Mouse (Mus musculus): Measurements from ENCODE around the gene Max. TPM values are rescaled to one million over a fixed set of nuclear protein-coding genes. Genes with fewer than 3 reads are reported as not detected.

Max gene
- 179 TPM for polyA plus RNA-seq (2017; shearing (Covaris generic))

GRCm38 (mm10) chr12:76961932-76962891 lies at the start of gene Max:
Gene Max (minus strand): TSS chr12:76962201.

Other genes starting within 250 kb of the Max start
- 122 TPM for gene Churc1, start 196.7 kb downstream of the Max start, polyA plus RNA-seq (2017; shearing (Covaris generic))
- gene Fntb, start 196.6 kb downstream of the Max start, polyA plus RNA-seq (2017; shearing (Covaris generic)), result 24.0 TPM
- not detected for gene Gpx2, start 166.6 kb downstream of the Max start, polyA plus RNA-seq (2017; shearing (Covaris generic))
- gene Rab15, start 139.3 kb downstream of the Max start, polyA plus RNA-seq (2017; shearing (Covaris generic)), result not detected